Mouse (Mus musculus): ENCODE measurements at regions not wholly inside any gene's neighbourhood (a gene's known extent, or its start where the extent isn't known, plus 50 kb on each side); places are given as distances from the start of the nearest gene placed in this dataset.
A peak's percentile ranks its signal among the peaks of the same experiment; 100 is the strongest.

GRCm38 (mm10) chr10:95622879-95623517 is 50.3 kb downstream of the Anapc15-ps start:
- DNase-seq = peak; percentile 9 to 23

GRCm38 (mm10) chr10:95620796-95621195 is 52.5 kb downstream of the Anapc15-ps start:
- no peak for DNase-seq

GRCm38 (mm10) chr10:95619601-95620000 is 53.6 kb downstream of the Anapc15-ps start:
- no peak for DNase-seq

- DNase-seq = no peak
Observed at GRCm38 (mm10) chr10:95618451-95619079, 54.6 kb upstream of the Nudt4 start.

- peak in 1 of 2 experiments; percentile 11 for DNase-seq
Observed at GRCm38 (mm10) chr10:95616821-95617220, 52.9 kb upstream of the Nudt4 start.

- no peak for DNase-seq
Observed at GRCm38 (mm10) chr10:95615849-95616650, 52.1 kb upstream of the Nudt4 start.

All from lung, adult 18-20 months (tissue).